Mouse (Mus musculus) brown adipose tissue, adult 24 weeks (tissue): ENCODE results near the gene Gm11237. TPM values are rescaled to one million over a fixed set of nuclear protein-coding genes. Genes with fewer than 3 reads are reported as not detected.
"Not testable (repeated sequence)": the region's sequence is repeated elsewhere in the genome, so short reads cannot be mapped to it uniquely, and the experiment has no call there.

Source experiments
- H3K27ac ChIP-seq: fragments of 200-500 bp; replicated peaks from 2 replicates; pipeline ENCODE4 v1.5.1; 2012; ENCODE audit warnings: low read depth, mild to moderate bottlenecking, low read length
- H3K4me1 ChIP-seq: fragments of 200-500 bp; 2 replicates; pipeline ENCODE4 v1.6.1; 2012; ENCODE audit warnings: low read length, mixed read lengths; ENCODE audit not compliant: control insufficient read depth, insufficient read depth, insufficient read length
- H3K4me3 ChIP-seq: fragments of 200-500 bp; 2 replicates; pipeline ENCODE4 v1.5.1; 2012; ENCODE audit warnings: low read depth, mild to moderate bottlenecking, low read length, moderate library complexity; ENCODE audit not compliant: insufficient read depth
- polyA plus RNA-seq: library from polyadenylated mRNA; stranded (reverse); fragments of >200 nt; gene quantifications from 2 replicates; pipeline ENCODE4 v1.2.4, GENCODE M21; 2012; ENCODE audit not compliant: missing spikeins, insufficient read depth, insufficient read length

Gene Gm11237
- polyA plus RNA-seq, result not detected in 2 replicates

DNA sequence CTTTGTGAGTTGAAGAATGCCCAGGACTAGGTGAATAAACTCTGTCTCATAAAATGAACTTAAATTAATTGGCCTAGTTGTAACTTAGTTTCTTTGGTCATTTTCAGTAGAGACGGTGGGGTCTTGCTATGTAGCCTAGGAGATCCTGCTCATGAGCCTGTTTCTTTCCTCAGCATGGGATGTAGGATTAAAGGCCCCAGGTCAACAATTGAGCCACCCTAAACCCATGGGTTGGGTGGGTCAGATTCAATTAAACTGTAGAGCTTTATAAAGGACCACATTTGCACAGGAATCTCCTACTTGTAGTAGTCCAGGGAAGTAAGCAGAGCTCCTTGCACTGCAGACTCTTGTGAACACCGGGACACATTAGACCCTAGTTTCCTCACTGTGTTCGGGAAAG lies at the start of gene Gm11237:
TSS of gene Gm11237 (plus strand) at position 301 of the 400 bp plus-strand sequence.
- H3K4me1 ChIP-seq, H3K4me3 ChIP-seq, H3K27ac ChIP-seq: not testable (repeated sequence)

DNA sequence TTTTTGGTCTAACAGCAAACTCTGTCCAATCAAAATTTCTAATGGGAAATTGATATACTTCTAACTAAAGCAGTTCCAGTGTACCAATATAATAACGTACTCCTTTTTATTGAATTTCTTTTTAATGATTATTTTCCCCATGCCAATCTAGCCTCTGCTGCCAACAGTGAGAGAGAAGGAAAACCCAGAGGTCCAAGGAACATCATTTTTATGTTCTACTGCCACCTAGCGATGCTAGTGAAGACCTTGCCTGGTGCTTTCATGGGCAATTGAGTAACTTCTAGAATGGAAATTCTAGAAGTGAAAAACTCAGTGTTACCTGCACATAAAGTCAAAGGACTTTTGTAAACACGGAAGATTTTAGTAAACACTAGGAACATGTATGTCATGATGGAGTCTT lies 23.5 kb upstream of the Gm11237 start:
- no peak overlapping the region for H3K27ac ChIP-seq
- no peaks in the 10 kb centered on the region for H3K4me1 ChIP-seq
- no peak overlapping the region for H3K4me3 ChIP-seq

DNA sequence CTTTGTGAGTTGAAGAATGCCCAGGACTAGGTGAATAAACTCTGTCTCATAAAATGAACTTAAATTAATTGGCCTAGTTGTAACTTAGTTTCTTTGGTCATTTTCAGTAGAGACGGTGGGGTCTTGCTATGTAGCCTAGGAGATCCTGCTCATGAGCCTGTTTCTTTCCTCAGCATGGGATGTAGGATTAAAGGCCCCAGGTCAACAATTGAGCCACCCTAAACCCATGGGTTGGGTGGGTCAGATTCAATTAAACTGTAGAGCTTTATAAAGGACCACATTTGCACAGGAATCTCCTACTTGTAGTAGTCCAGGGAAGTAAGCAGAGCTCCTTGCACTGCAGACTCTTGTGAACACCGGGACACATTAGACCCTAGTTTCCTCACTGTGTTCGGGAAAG lies 15.2 kb upstream of the Gm11237 start, which contains the start of gene Gm11238:
TSS of gene Gm11238 (plus strand) at position 301 of the 400 bp plus-strand sequence.
- not testable (repeated sequence) for H3K4me1 ChIP-seq, H3K4me3 ChIP-seq, H3K27ac ChIP-seq

DNA sequence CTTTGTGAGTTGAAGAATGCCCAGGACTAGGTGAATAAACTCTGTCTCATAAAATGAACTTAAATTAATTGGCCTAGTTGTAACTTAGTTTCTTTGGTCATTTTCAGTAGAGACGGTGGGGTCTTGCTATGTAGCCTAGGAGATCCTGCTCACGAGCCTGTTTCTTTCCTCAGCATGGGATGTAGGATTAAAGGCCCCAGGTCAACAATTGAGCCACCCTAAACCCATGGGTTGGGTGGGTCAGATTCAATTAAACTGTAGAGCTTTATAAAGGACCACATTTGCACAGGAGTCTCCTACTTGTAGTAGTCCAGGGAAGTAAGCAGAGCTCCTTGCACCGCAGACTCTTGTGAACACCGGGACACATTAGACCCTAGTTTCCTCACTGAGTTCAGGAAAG lies 15.0 kb downstream of the Gm11237 start, which contains the start of gene Gm11236:
TSS of gene Gm11236 (plus strand) at position 301 of the 400 bp plus-strand sequence.
- H3K27ac ChIP-seq, H3K4me1 ChIP-seq, H3K4me3 ChIP-seq: not testable (repeated sequence)

DNA sequence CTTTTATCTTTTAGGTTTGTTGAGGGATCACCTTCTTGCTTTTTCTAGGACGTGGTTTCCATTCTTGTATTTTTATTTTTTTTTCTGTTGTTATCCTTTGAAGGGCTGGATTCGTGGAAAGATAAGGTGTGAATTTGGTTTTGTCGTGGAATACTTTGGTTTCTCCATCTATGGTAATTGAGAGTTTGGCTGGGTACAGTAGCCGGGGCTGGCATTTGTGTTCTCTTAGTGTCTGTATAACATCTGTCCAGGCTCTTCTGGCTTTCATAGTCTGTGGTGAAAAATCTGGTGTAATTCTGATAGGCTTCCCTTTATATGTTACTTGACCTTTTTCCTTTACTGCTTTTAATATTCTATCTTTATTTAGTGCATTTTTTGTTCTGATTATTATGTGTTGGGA lies 39.1 kb downstream of the Gm11237 start:
- not testable (repeated sequence) for H3K27ac ChIP-seq, H3K4me3 ChIP-seq, H3K4me1 ChIP-seq

DNA sequence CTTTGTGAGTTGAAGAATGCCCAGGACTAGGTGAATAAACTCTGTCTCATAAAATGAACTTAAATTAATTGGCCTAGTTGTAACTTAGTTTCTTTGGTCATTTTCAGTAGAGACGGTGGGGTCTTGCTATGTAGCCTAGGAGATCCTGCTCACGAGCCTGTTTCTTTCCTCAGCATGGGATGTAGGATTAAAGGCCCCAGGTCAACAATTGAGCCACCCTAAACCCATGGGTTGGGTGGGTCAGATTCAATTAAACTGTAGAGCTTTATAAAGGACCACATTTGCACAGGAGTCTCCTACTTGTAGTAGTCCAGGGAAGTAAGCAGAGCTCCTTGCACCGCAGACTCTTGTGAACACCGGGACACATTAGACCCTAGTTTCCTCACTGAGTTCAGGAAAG lies 45.3 kb downstream of the Gm11237 start, which contains the start of gene Gm11239:
TSS of gene Gm11239 (plus strand) at position 301 of the 400 bp plus-strand sequence.
- H3K27ac ChIP-seq, H3K4me3 ChIP-seq, H3K4me1 ChIP-seq: not testable (repeated sequence)

Other genes starting within 250 kb of the Gm11237 start
- not detected in 2 replicates for gene Gm11487, start 217.9 kb upstream of the Gm11237 start, polyA plus RNA-seq
- not detected in 2 replicates for gene Gm11238, start 15.1 kb upstream of the Gm11237 start, polyA plus RNA-seq
- not detected in 2 replicates for gene Gm11236, start 15.1 kb downstream of the Gm11237 start, polyA plus RNA-seq
- gene Gm11239, start 45.4 kb downstream of the Gm11237 start, polyA plus RNA-seq, result not detected in 2 replicates
- not detected in 2 replicates for gene Gm428, start 60.5 kb downstream of the Gm11237 start, polyA plus RNA-seq
- gene Rasef, start 168.0 kb downstream of the Gm11237 start, polyA plus RNA-seq, result not detected in 2 replicates